Mouse (Mus musculus) kidney, adult 8-10 months (tissue): Measurements from ENCODE around the gene Creb5.

ENCODE experiments used
- DNase-seq, 2 experiments: peaks; one replicate each; pipeline ENCODE4 v3.0.0; 2022

Creb5 gene

GRCm38 (mm10) chr6:53709694-53710442 lies 422.8 kb downstream of the Creb5 start:
- no peak for DNase-seq

DNA sequence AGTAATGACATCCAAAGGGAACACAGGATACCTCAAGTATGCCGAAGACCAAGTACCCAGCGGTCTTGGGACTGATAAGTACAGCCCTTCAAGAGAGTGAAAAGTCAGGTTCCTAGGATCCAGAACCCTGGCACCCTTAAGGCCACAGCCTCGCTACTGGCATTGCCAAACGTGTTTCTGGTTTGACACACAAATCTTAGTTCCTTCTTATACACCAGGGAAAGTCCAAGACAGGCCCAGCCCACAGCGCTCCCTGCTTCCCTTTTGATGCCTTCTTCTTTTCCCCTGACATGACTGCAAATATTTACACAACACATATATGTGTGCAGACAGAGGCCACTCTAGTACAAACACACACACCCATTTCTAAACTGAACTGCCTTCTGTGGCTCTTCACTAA lies 423.5 kb downstream of the Creb5 start:
- DNase-seq, result no peak

DNA sequence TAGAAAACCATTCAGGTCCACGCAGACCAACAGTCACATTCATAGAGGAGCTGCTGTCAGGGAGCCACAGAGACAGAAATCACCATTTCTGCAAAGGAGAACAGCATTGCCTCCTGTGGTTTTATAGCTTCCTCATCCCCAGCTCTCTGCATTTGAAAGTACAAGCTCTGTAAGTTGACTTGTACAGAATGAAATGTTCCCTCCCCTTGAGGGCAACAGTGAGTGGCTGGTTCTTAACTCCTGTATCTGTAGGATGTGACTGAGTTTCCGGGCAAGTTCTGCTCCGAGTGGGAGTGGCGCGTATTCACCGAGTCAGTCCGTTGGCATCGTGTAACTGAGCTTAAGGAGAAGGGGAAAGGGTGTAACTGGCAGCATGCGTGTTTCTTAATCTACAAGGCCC lies 426.1 kb downstream of the Creb5 start:
- DNase-seq, result no peak

GRCm38 (mm10) chr6:53714908-53715321 lies 427.8 kb downstream of the Creb5 start:
- no peak for DNase-seq

GRCm38 (mm10) chr6:53716013-53716412 lies 428.9 kb downstream of the Creb5 start:
- DNase-seq, result no peak

- no peak for DNase-seq
These were observed 432.9 kb downstream of the Creb5 start for GRCm38 (mm10) chr6:53720009-53720408.

DNA sequence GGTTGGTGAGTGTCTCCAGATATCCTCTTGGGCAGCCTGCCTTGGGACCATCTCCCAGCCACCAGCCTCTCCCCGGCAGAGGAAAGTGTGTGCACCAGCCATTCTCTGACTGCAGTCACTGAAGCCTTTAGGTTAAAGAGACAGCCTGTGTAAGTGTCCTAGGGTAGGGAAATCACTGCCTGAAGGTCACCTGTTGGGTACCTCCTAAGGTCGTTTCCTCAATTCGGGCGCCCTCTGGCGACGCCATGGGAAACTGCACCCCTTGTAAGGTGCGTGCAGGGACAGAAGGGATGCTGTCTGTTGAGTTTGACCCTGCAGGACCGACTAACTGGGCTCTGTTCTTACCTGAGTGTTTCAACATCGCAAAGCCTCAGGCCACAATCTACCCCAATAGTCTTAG lies 434.5 kb downstream of the Creb5 start:
- DNase-seq, result peak; percentile 34 to 75

DNA sequence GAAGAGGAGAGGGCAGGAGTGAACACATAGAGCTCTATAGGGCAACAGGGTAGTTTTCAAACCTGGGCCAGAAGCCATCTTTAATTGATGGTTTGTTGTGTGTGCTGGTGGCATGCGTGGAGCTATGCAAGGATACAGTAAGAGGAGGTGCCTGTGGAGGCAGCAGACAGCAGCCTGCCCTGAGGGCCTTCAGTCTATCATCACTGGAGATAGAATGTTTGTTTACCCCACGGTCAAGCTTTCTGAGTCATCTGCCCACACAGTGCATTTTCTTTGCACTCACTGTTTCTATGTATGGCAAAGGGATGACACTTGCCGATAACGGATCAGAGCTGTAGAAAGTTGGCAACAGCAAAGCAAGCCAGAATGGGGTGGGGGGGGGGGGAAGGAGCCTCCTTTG lies 435.6 kb downstream of the Creb5 start:
- DNase-seq, result no peak

DNA sequence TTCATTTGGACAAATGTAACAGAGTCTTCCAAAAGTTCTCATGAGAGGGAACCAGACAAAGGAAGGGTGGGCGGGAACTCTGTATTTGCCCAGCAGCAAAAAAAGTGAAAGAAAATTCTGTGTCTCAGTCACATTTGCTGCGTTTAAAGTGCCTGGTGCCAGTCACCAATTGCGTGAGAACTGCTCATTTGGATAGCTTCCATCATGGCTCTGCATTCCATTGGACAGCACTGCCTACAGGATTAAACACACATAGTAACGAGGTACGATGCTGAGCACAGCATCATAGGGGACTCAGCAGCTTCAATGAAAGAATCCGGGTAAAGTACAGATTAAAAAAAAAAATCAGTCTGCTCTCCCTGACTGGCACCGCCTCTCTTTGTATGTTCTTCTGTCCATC lies 443.4 kb downstream of the Creb5 start:
- DNase-seq, result no peak

- peak; percentile 21 to 71 for DNase-seq
These were observed 444.0 kb downstream of the Creb5 start for GRCm38 (mm10) chr6:53730996-53731485.

- no peak for DNase-seq
These were observed 446.5 kb downstream of the Creb5 start for GRCm38 (mm10) chr6:53733546-53733945.

GRCm38 (mm10) chr6:53733999-53734398 lies 446.9 kb downstream of the Creb5 start:
- no peak for DNase-seq

- DNase-seq, result no peak
These were observed 448.6 kb downstream of the Creb5 start for GRCm38 (mm10) chr6:53735696-53736095.

DNA sequence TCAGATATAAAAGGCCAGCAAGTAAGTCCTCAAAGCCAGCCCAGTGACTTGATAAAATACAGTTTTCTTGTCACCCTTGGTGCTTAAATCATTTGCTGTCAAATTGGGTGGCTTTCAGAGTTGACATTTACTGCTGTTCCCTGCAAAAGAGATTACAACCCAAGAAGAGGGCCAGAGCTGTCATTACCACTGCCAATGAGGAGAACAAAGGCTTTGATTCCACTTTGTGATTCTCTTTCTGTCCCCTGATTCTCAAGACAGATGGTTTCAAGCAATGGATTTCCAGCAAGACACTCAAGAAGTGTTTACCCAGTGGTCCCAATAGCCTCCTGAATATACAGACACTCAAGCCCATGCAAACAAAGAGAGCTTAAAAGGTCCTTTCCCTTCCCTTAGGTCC lies 451.1 kb downstream of the Creb5 start:
- no peak for DNase-seq

- DNase-seq, result no peak
These were observed 454.2 kb downstream of the Creb5 start for GRCm38 (mm10) chr6:53741222-53741621.
